Mouse (Mus musculus) hindbrain, embryonic 10.5 days (tissue): ENCODE measurements around the gene Tns3. TPM values are rescaled to one million over a fixed set of nuclear protein-coding genes. Genes with fewer than 3 reads are reported as not detected.
"Not testable (repeated sequence)": the region's sequence is repeated elsewhere in the genome, so short reads cannot be mapped to it uniquely, and the experiment has no call there.

Source experiments
- DNase-seq: peaks from one replicate; pipeline ENCODE4 v3.0.0-alpha.2; 2017; ENCODE audit warnings: low spot score
- H3K27ac ChIP-seq: fragments of 300-500 bp; sonication (generic); 2 replicates; pipeline ENCODE4 v1.5.1; 2016; ENCODE audit warnings: mild to moderate bottlenecking, moderate library complexity
- H3K27me3 ChIP-seq: fragments of 300-500 bp; sonication (generic); 2 replicates; pipeline ENCODE4 v1.6.1; 2016; ENCODE audit warnings: mild to moderate bottlenecking; ENCODE audit not compliant: poor library complexity, insufficient read depth, severe bottlenecking
- H3K36me3 ChIP-seq: fragments of 300-500 bp; sonication (generic); 2 replicates; pipeline ENCODE4 v1.6.1; 2016; ENCODE audit warnings: mild to moderate bottlenecking, moderate library complexity
- H3K4me1 ChIP-seq: fragments of 300-500 bp; sonication (generic); replicated peaks from 2 replicates; pipeline ENCODE4 v1.6.1; 2016; ENCODE audit warnings: mild to moderate bottlenecking
- H3K4me3 ChIP-seq: fragments of 300-500 bp; sonication (generic); 2 replicates; pipeline ENCODE4 v1.5.1; 2016; ENCODE audit warnings: mild to moderate bottlenecking, moderate library complexity
- H3K9me3 ChIP-seq: fragments of 300-500 bp; sonication (generic); 2 replicates; pipeline ENCODE4 v1.6.1; 2016; ENCODE audit warnings: mild to moderate bottlenecking, moderate library complexity
- WGBS: fragments of 180-500 bp; shearing (Covaris S2); methylation state at CpG from one replicate; pipeline ENCODE4 v1.1.7; 2016; 5-methylcytosine and 5-hydroxymethylcytosine counted together
- polyA plus RNA-seq: library from polyadenylated mRNA; unstranded; fragments of >200 nt; fragmentation: Nextera tagmentation; extraction: Ambion mirVana; gene quantifications from 2 replicates; pipeline ENCODE4 v1.2.1, GENCODE M21; 2016

Tns3 gene
- polyA plus RNA-seq, 1 experiment from 2014 or later, result 9.7 TPM

GRCm38 (mm10) chr11:8544355-8544754, 120.0 kb downstream of the Tns3 start:
- Histone ChIP-seq H3K36me3 (no peaks in the 10 kb centered on the region), H3K27ac (no peak overlapping the region), H3K4me3 (no peak overlapping the region), H3K27me3 (no peaks in the 10 kb centered on the region), H3K4me1 (no peaks in the 10 kb centered on the region), H3K9me3 (no peaks in the 10 kb centered on the region)
- WGBS, result 57% methylated on average over 6 of the region's 6 CpGs
- DNase-seq, result no peak

GRCm38 (mm10) chr11:8541222-8541815, 123.0 kb downstream of the Tns3 start:
- Histone ChIP-seq H3K27ac (no peak overlapping the region), H3K27me3 (no peaks in the 10 kb centered on the region), H3K9me3 (no peaks in the 10 kb centered on the region), H3K4me1 (no peaks in the 10 kb centered on the region), H3K4me3 (no peak overlapping the region), H3K36me3 (0 out of 2 replicates have a peak, but pooled peaks cover 4% of the 10 kb centered on the region)
- 80% methylated on average over 9 of the region's 9 CpGs for WGBS
- no peak for DNase-seq

GRCm38 (mm10) chr11:8539593-8540265, 124.6 kb downstream of the Tns3 start:
- no peaks in the 10 kb centered on the region for H3K27me3 ChIP-seq
- no peak overlapping the region for H3K4me3 ChIP-seq
- WGBS, result 72% methylated on average over 8 of the region's 8 CpGs
- no peaks in the 10 kb centered on the region for H3K4me1 ChIP-seq
- H3K9me3 ChIP-seq, result no peaks in the 10 kb centered on the region
- H3K36me3 ChIP-seq, result 0 out of 2 replicates have a peak, but pooled peaks cover 4% of the 10 kb centered on the region
- DNase-seq, result no peak
- H3K27ac ChIP-seq, result no peak overlapping the region

- DNase-seq, result no peak
- Histone ChIP-seq H3K4me1 (peaks cover 3% of the 10 kb centered on the region), H3K27ac (no peak overlapping the region), H3K4me3 (no peak overlapping the region), H3K9me3 (no peaks in the 10 kb centered on the region), H3K36me3 (0 out of 2 replicates have a peak, but pooled peaks cover 5% of the 10 kb centered on the region), H3K27me3 (no peaks in the 10 kb centered on the region)
- 86% methylated on average over 5 of the region's 5 CpGs for WGBS
These were observed 127.2 kb downstream of the Tns3 start for GRCm38 (mm10) chr11:8537013-8537614.

- no peaks in the 10 kb centered on the region for H3K27me3 ChIP-seq
- H3K9me3 ChIP-seq, result no peaks in the 10 kb centered on the region
- peak; percentile 68 for DNase-seq
- peaks cover 10% of the 10 kb centered on the region for H3K4me1 ChIP-seq
- 0 out of 2 replicates have a peak, but pooled peaks cover 11% of the 10 kb centered on the region for H3K36me3 ChIP-seq
- WGBS, result 26% methylated on average over 4 of the region's 4 CpGs
- H3K27ac ChIP-seq, result no peak overlapping the region
- H3K4me3 ChIP-seq, result no peak overlapping the region
These were observed 129.4 kb downstream of the Tns3 start for GRCm38 (mm10) chr11:8534893-8535292.

- not testable (repeated sequence) for H3K27me3 ChIP-seq, H3K4me3 ChIP-seq, H3K9me3 ChIP-seq, DNase-seq, H3K4me1 ChIP-seq, H3K27ac ChIP-seq, H3K36me3 ChIP-seq
- WGBS, result 88% methylated on average over 3 of the region's 3 CpGs
These were observed 131.6 kb downstream of the Tns3 start for GRCm38 (mm10) chr11:8532771-8533170.

GRCm38 (mm10) chr11:8532112-8532747, 132.1 kb downstream of the Tns3 start:
- H3K9me3 ChIP-seq, result no peaks in the 10 kb centered on the region
- DNase-seq, result no peak
- no peaks in the 10 kb centered on the region for H3K27me3 ChIP-seq
- WGBS, result 84% methylated on average over 10 of the region's 10 CpGs
- H3K4me3 ChIP-seq, result no peak overlapping the region
- peaks cover 10% of the 10 kb centered on the region for H3K4me1 ChIP-seq
- no peak overlapping the region; the same call in 1 of the 2 replicates for H3K27ac ChIP-seq
- H3K36me3 ChIP-seq, result 0 out of 2 replicates have a peak, but pooled peaks cover 6% of the 10 kb centered on the region

GRCm38 (mm10) chr11:8530506-8530905, 133.8 kb downstream of the Tns3 start:
- H3K36me3 ChIP-seq, result 0 out of 2 replicates have a peak, but pooled peaks cover 6% of the 10 kb centered on the region
- no peak for DNase-seq
- WGBS, result 62% methylated on average over 4 of the region's 4 CpGs

GRCm38 (mm10) chr11:8530036-8530435, 134.3 kb downstream of the Tns3 start:
- 0 out of 2 replicates have a peak, but pooled peaks cover 6% of the 10 kb centered on the region for H3K36me3 ChIP-seq
- no peak overlapping the region for H3K4me3 ChIP-seq
- no peaks in the 10 kb centered on the region for H3K27me3 ChIP-seq
- peaks cover 10% of the 10 kb centered on the region for H3K4me1 ChIP-seq
- no peak overlapping the region for H3K27ac ChIP-seq
- DNase-seq, result no peak
- 94% methylated on average over 4 of the region's 4 CpGs for WGBS
- no peaks in the 10 kb centered on the region for H3K9me3 ChIP-seq

More at GRCm38 (mm10) chr11:8530506-8530905, 133.8 kb downstream of the Tns3 start:
- H3K27me3 ChIP-seq, result no peaks in the 10 kb centered on the region
- no peak overlapping the region for H3K4me3 ChIP-seq
- H3K9me3 ChIP-seq, result no peaks in the 10 kb centered on the region
- H3K4me1 ChIP-seq, result peaks cover 10% of the 10 kb centered on the region
- H3K27ac ChIP-seq, result no peak overlapping the region

GRCm38 (mm10) chr11:8525463-8526145, 138.7 kb downstream of the Tns3 start:
- H3K27me3 ChIP-seq, result no peaks in the 10 kb centered on the region
- H3K4me1 ChIP-seq, result peaks cover 5% of the 10 kb centered on the region
- H3K27ac ChIP-seq, result no peak overlapping the region
- no peaks in the 10 kb centered on the region for H3K36me3 ChIP-seq
- no peaks in the 10 kb centered on the region for H3K9me3 ChIP-seq
- 72% methylated on average over 9 of the region's 9 CpGs for WGBS
- DNase-seq, result no peak
- H3K4me3 ChIP-seq, result no peak overlapping the region

GRCm38 (mm10) chr11:8523344-8524126, 140.8 kb downstream of the Tns3 start:
- peaks cover 5% of the 10 kb centered on the region; the same call in 1 of the 2 replicates for H3K36me3 ChIP-seq
- peak; percentile 83 for DNase-seq
- no peaks in the 10 kb centered on the region for H3K9me3 ChIP-seq
- no peak overlapping the region for H3K4me3 ChIP-seq
- H3K27ac ChIP-seq, result no peak overlapping the region
- H3K27me3 ChIP-seq, result no peaks in the 10 kb centered on the region
- WGBS, result 47% methylated on average over 10 of the region's 10 CpGs
- H3K4me1 ChIP-seq, result peaks cover 5% of the 10 kb centered on the region
